Mouse (Mus musculus): ENCODE data around the gene Hoxb1. TPM values are rescaled to one million over a fixed set of nuclear protein-coding genes. Genes with fewer than 3 reads are reported as not detected.

Gene Hoxb1
- polyA plus RNA-seq, 1 experiment from 2014 or later = not detected

DNA sequence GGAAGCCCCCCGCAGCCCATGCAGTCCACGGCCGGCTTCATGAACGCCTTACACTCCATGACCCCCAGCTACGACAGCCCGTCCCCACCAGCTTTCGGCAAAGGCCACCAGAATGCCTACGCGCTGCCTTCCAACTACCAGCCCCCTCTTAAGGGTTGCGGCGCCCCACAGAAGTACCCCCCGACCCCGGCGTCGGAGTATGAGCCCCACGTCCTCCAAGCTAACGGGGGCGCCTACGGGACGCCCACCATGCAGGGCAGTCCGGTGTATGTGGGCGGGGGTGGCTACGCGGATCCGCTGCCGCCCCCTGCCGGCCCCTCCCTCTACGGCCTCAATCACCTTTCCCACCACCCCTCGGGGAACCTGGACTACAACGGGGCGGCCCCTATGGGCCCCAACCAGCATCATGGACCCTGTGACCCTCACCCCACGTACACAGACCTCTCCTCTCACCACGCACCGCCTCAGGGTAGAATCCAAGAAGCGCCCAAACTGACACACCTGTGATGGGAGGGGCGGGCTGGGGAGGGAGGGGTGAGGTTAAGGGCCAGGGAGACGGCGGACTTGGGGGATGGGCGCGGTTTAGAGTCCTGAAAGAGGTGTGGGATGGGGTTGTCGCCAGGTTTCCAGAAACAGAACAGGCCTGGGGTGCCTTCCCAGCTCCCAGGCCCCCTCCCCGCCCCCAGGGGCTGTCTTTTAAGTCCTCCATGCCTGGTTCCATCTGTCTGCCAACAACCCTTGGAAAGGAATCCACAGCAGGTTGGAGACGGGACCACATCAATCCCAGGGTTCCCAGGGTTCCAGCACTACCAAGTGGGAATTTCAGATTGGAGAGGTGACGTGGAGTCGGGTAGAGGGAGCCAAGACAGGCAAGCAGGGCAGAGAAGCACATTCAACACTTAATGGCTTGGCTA lies 19.4 kb upstream of the Hoxb1 start:
- TF ChIP-seq EP300 (optimal IDR thresholded peaks at IDR 0.05) = no peak
- TF ChIP-seq CTCF (IDR thresholded peaks at IDR 0.05; ENCODE audit: low read depth) = peak; percentile 37; the same call in 1 of the 2 replicates
- peak overlapping the region; percentile 29 for H3K4me3 ChIP-seq (ENCODE audit: low read depth, low read length)
- H3K9ac ChIP-seq (ENCODE audit: low read length) = peak overlapping the region; percentile 57
- no peaks in the 10 kb centered on the region for H3K9me3 ChIP-seq (ENCODE audit: control insufficient read depth, low read length)
- H3K4me2 ChIP-seq (replicated peaks; ENCODE audit: low read depth) = peak overlapping the region; percentile 71
- H3K27ac ChIP-seq (replicated peaks) = peak overlapping the region; percentile 90
- no peaks in the 10 kb centered on the region; the same call in 1 of the 2 replicates for H3K36me3 ChIP-seq (ENCODE audit: control insufficient read depth, insufficient read depth, low read length)
- ATAC-seq (ENCODE audit: low FRiP score, low TSS enrichment) (peak; percentile 25; the same call in 1 of the 2 replicates), DNase-seq (ENCODE audit: low spot score) (no peak)
- WGBS = 7% methylated on average over 44 of the region's 45 CpGs
- 0 out of 2 replicates have a peak, but pooled peaks cover 2% of the 10 kb centered on the region for H3K4me1 ChIP-seq (replicated peaks; ENCODE audit: control insufficient read depth, insufficient read depth)
- peaks cover 4% of the 10 kb centered on the region; the same call in 1 of the 2 replicates for H3K27me3 ChIP-seq (ENCODE audit: control insufficient read depth, insufficient read depth, low read length)

DNA sequence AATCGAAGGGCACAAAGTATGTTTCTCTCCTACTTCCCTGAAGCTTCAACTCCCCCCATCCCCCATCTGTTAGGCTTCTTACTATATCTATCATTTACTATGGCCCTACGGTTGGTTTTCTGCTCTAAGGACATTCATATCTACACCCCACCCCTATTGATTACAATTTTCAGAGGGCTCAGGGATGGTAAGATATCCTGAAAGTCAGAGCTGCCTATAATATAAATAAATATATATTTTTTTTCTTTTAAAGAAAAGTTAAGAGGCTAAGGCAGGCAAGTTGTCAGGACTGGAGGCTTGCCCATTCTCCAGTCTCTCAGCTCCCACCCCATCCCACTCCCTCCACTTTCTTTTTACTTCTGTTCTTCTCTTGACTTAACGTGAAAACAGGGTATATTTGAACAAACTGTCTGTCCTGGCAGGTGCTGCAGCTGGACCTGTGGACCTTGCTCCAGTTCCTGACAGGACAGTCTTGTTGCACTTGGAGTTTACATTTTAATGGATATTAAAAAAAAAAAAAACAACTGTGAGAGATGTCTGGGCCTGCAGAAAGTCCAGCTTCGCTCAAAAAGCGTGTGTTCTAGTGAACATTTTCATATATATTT lies 18.5 kb upstream of the Hoxb1 start:
- no peak overlapping the region for H3K9ac ChIP-seq (ENCODE audit: low read length)
- peaks cover 4% of the 10 kb centered on the region; the same call in 1 of the 2 replicates for H3K27me3 ChIP-seq (ENCODE audit: control insufficient read depth, insufficient read depth, low read length)
- no peak overlapping the region for H3K4me2 ChIP-seq (replicated peaks; ENCODE audit: low read depth)

DNA sequence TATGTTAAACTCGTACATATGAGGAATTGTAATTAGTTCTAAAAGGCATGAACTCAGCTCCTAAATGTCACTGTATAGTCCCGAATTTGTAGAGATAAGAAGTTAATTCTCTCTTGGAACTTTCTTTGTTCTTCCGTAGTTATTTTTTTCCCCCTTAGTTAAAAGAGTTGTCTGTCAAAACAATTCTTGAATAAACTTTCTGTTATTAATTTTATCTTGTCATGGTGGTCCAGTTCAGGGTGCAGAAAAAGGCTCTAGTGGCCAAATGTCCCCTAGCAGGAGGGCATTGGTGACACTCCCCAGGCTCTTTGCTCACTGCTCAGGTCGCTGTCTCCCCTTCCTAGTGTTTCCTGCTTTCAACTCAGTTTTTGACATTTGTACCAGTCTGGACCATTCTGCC lies 17.8 kb upstream of the Hoxb1 start:
- no peaks in the 10 kb centered on the region; the same call in 1 of the 2 replicates for H3K36me3 ChIP-seq (ENCODE audit: control insufficient read depth, insufficient read depth, low read length)
- TF ChIP-seq CTCF (IDR thresholded peaks at IDR 0.05; ENCODE audit: low read depth) = no peak
- TF ChIP-seq EP300 (optimal IDR thresholded peaks at IDR 0.05) = no peak
- no peaks in the 10 kb centered on the region for H3K9me3 ChIP-seq (ENCODE audit: control insufficient read depth, low read length)
- H3K4me3 ChIP-seq (ENCODE audit: low read depth, low read length) = no peak overlapping the region
- DNase-seq (ENCODE audit: low spot score) (no peak), ATAC-seq (ENCODE audit: low FRiP score, low TSS enrichment) (no peak)
- H3K4me1 ChIP-seq (replicated peaks; ENCODE audit: control insufficient read depth, insufficient read depth) = 0 out of 2 replicates have a peak, but pooled peaks cover 2% of the 10 kb centered on the region
- H3K27ac ChIP-seq (replicated peaks) = peak overlapping the region; percentile 72
- WGBS = 31% methylated on average over 4 of the region's 4 CpGs
- H3K27me3 ChIP-seq (ENCODE audit: control insufficient read depth, insufficient read depth, low read length) = peaks cover 4% of the 10 kb centered on the region; the same call in 1 of the 2 replicates
- H3K4me2 ChIP-seq (replicated peaks; ENCODE audit: low read depth) = 0 out of 2 replicates have a peak overlapping the region, but pooled peaks have one; percentile 14
- no peak overlapping the region for H3K9ac ChIP-seq (ENCODE audit: low read length)

More for the DNA sequence above, 18.5 kb upstream of the Hoxb1 start:
- no peak for TF ChIP-seq CTCF (IDR thresholded peaks at IDR 0.05; ENCODE audit: low read depth)
- no peak for TF ChIP-seq EP300 (optimal IDR thresholded peaks at IDR 0.05)
- DNase-seq (ENCODE audit: low spot score) (no peak), ATAC-seq (ENCODE audit: low FRiP score, low TSS enrichment) (no peak)
- Histone ChIP-seq H3K27ac (replicated peaks) (peak overlapping the region; percentile 90), H3K36me3 (ENCODE audit: control insufficient read depth, insufficient read depth, low read length) (no peaks in the 10 kb centered on the region; the same call in 1 of the 2 replicates), H3K4me1 (replicated peaks; ENCODE audit: control insufficient read depth, insufficient read depth) (0 out of 2 replicates have a peak, but pooled peaks cover 2% of the 10 kb centered on the region), H3K4me3 (ENCODE audit: low read depth, low read length) (no peak overlapping the region), H3K9me3 (ENCODE audit: control insufficient read depth, low read length) (no peaks in the 10 kb centered on the region)
- WGBS = 45% methylated on average over 5 of the region's 5 CpGs

DNA sequence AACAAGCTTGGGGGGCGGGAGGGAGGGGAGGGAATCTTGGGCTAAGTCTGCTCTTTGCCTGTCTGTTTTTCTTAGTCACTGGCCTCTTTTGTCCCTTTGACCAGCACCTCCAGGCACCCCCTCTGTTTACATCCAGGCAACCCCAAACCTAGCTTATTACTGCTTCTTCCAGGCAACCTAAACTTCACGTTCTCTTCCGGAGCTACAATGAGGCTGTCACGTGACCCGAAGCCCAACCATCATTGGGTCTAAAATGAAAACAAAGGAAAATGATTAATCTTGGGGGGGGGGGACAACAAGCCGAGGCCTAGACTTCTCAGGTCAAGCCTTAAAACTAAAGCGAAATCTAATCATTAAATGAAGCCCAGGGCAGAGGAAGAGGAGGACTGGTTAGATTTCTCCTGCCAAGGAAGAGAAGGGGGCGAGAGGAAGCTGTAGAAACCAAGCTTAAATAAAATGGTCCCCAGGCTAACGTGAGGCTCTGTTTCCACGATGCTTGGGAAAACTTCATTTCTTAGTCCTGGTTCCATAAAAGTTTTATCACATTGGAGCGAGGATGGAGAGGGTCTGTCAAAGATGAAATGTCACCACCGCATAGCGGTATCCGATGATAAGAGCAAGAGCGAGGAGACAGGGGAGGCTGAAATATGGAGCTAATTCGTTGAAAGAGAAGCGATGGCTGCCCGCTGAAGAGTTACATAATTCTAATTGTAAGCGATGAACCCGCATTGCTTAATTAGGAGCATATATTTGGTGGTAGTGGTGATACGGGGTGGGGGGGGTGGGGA lies 17.2 kb upstream of the Hoxb1 start:
- Histone ChIP-seq H3K9me3 (ENCODE audit: control insufficient read depth, low read length) (no peaks in the 10 kb centered on the region), H3K27ac (replicated peaks) (peak overlapping the region; percentile 72), H3K4me1 (replicated peaks; ENCODE audit: control insufficient read depth, insufficient read depth) (no peaks in the 10 kb centered on the region), H3K36me3 (ENCODE audit: control insufficient read depth, insufficient read depth, low read length) (no peaks in the 10 kb centered on the region; the same call in 1 of the 2 replicates), H3K27me3 (ENCODE audit: control insufficient read depth, insufficient read depth, low read length) (peaks cover 2% of the 10 kb centered on the region; the same call in 1 of the 2 replicates), H3K9ac (ENCODE audit: low read length) (no peak overlapping the region), H3K4me3 (ENCODE audit: low read depth, low read length) (no peak overlapping the region), H3K4me2 (replicated peaks; ENCODE audit: low read depth) (peak overlapping the region; percentile 31; the same call in 1 of the 2 replicates)
- DNase-seq (ENCODE audit: low spot score) (peak; percentile 34), ATAC-seq (ENCODE audit: low FRiP score, low TSS enrichment) (no peak)
- TF ChIP-seq EP300 (optimal IDR thresholded peaks at IDR 0.05) = no peak
- TF ChIP-seq CTCF (IDR thresholded peaks at IDR 0.05; ENCODE audit: low read depth) = no peak
- WGBS = 34% methylated on average over 21 of the region's 21 CpGs

DNA sequence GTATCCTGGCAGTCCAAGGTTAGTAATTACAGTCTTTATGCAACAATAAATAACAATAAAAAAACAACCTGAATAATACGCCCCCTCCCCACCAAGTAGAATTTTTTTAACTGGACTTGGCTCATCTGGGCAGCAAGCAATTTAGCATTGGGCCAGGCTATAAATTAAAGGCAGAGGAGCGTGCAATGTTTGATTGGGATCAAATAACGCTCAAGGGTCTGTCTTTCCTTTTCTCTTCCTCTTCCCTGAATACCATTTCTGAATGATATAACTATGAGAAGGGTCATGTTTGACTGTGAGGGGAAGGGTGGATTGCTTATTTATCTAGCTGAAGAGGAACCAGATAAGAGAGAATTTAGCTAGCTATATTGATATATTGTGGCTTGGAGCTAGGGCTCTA lies 16.6 kb upstream of the Hoxb1 start:
- Histone ChIP-seq H3K4me2 (replicated peaks; ENCODE audit: low read depth) (peak overlapping the region; percentile 31), H3K27ac (replicated peaks) (peak overlapping the region; percentile 78), H3K9me3 (ENCODE audit: control insufficient read depth, low read length) (no peaks in the 10 kb centered on the region), H3K4me3 (ENCODE audit: low read depth, low read length) (no peak overlapping the region), H3K4me1 (replicated peaks; ENCODE audit: control insufficient read depth, insufficient read depth) (no peaks in the 10 kb centered on the region), H3K27me3 (ENCODE audit: control insufficient read depth, insufficient read depth, low read length) (peaks cover 2% of the 10 kb centered on the region; the same call in 1 of the 2 replicates), H3K36me3 (ENCODE audit: control insufficient read depth, insufficient read depth, low read length) (no peaks in the 10 kb centered on the region; the same call in 1 of the 2 replicates), H3K9ac (ENCODE audit: low read length) (no peak overlapping the region)
- DNase-seq (ENCODE audit: low spot score) (no peak), ATAC-seq (ENCODE audit: low FRiP score, low TSS enrichment) (no peak)
- 48% methylated on average over 3 of the region's 3 CpGs for WGBS
- no peak for TF ChIP-seq CTCF (IDR thresholded peaks at IDR 0.05; ENCODE audit: low read depth)
- TF ChIP-seq EP300 (optimal IDR thresholded peaks at IDR 0.05) = no peak
